Mouse (Mus musculus) small intestine, adult 2 months (tissue): ENCODE measurements around the gene Gpc3.

Experiments used
- CTCF ChIP-seq: fragments of 200-500 bp; IDR thresholded peaks from 2 replicates; pipeline ENCODE4 v1.5.1; 2012; ENCODE audit warnings: low read depth, mild to moderate bottlenecking, control low read depth, inconsistent platforms, low read length, moderate library complexity, mixed read lengths; ENCODE audit not compliant: insufficient replicate concordance, insufficient read length; ENCODE audit errors: extremely low read depth
- POLR2A ChIP-seq: fragments of 200-500 bp; IDR thresholded peaks from 2 replicates; pipeline ENCODE4 v1.6.1; 2012; ENCODE audit warnings: low read depth, mild to moderate bottlenecking, control low read depth, inconsistent platforms, low read length, moderate library complexity

GRCm38 (mm10) chrX:52514553-52514952, 99.2 kb downstream of the Gpc3 start:
- no peak for TF ChIP-seq POLR2A
- no peak for TF ChIP-seq CTCF
